Mouse (Mus musculus) neural tube, embryonic 10.5 days (tissue): ENCODE data around the gene Adgrl2.

Experiments used
- DNase-seq: peaks from one replicate; pipeline ENCODE4 v3.0.0-alpha.2; 2017; ENCODE audit warnings: low spot score; ENCODE audit errors: extremely low spot score

The Adgrl2 gene

GRCm38 (mm10) chr3:148977124-148977529 is 13.2 kb downstream of the Adgrl2 start:
- no peak for DNase-seq

GRCm38 (mm10) chr3:148971893-148972596 is 18.3 kb downstream of the Adgrl2 start:
- no peak for DNase-seq

- no peak for DNase-seq
Measured at GRCm38 (mm10) chr3:148964991-148965605, 25.3 kb downstream of the Adgrl2 start.

- DNase-seq, result no peak
Measured at GRCm38 (mm10) chr3:148963381-148964044, 26.8 kb downstream of the Adgrl2 start.

GRCm38 (mm10) chr3:148961611-148962010 is 28.7 kb downstream of the Adgrl2 start:
- DNase-seq, result no peak

- DNase-seq, result no peak
Measured at GRCm38 (mm10) chr3:148960751-148961289, 29.5 kb downstream of the Adgrl2 start.

- DNase-seq, result no peak
Measured at GRCm38 (mm10) chr3:148960215-148960614, 30.1 kb downstream of the Adgrl2 start.

- DNase-seq, result no peak
Measured at GRCm38 (mm10) chr3:148959327-148960025, 30.9 kb downstream of the Adgrl2 start.

- DNase-seq, result no peak
Measured at GRCm38 (mm10) chr3:148958714-148959113, 31.6 kb downstream of the Adgrl2 start.

- DNase-seq, result no peak
Measured at GRCm38 (mm10) chr3:148958185-148958584, 32.2 kb downstream of the Adgrl2 start.

- DNase-seq, result no peak
Measured at GRCm38 (mm10) chr3:148956887-148957286, 33.5 kb downstream of the Adgrl2 start.

- no peak for DNase-seq
Measured at GRCm38 (mm10) chr3:148949796-148950195, 40.6 kb downstream of the Adgrl2 start.

- DNase-seq, result no peak
Measured at GRCm38 (mm10) chr3:148947805-148948405, 42.5 kb downstream of the Adgrl2 start.

GRCm38 (mm10) chr3:148947266-148947665 is 43.1 kb downstream of the Adgrl2 start:
- DNase-seq, result no peak

GRCm38 (mm10) chr3:148945534-148945933 is 44.8 kb downstream of the Adgrl2 start:
- no peak for DNase-seq

- no peak for DNase-seq
Measured at GRCm38 (mm10) chr3:148939457-148939856, 50.9 kb downstream of the Adgrl2 start.

- DNase-seq, result no peak
Measured at GRCm38 (mm10) chr3:148935056-148935455, 55.3 kb downstream of the Adgrl2 start.

- DNase-seq, result no peak
Measured at GRCm38 (mm10) chr3:148934279-148934678, 56.1 kb downstream of the Adgrl2 start.

- DNase-seq, result no peak
Measured at GRCm38 (mm10) chr3:148933160-148933559, 57.2 kb downstream of the Adgrl2 start.

GRCm38 (mm10) chr3:148930913-148931312 is 59.4 kb downstream of the Adgrl2 start:
- DNase-seq, result no peak

- no peak for DNase-seq
Measured at GRCm38 (mm10) chr3:148926330-148926729, 64.0 kb downstream of the Adgrl2 start.
